Mouse (Mus musculus) monocyte, adult 5-6 weeks (primary cell): Measurements from ENCODE around the gene Olfr1232. TPM values are rescaled to one million over a fixed set of nuclear protein-coding genes. Genes with fewer than 3 reads are reported as not detected.

Experiments used
- ATAC-seq: fragments of 153-309, 156-312 bp; replicated peaks from 2 replicates; pipeline ENCODE4 v1.8.0; 2017; ENCODE audit warnings: mild to moderate bottlenecking; ENCODE audit not compliant: low TSS enrichment, insufficient number of reproducible peaks, severe bottlenecking, poor library complexity, low FRiP score
- total RNA-seq: library from RNA; stranded (forward); fragments of 200-1000, 200-491, 200-594 nt; gene quantifications from 3 replicates; pipeline ENCODE4 v1.2.3, GENCODE M21; 2017

The Olfr1232 gene
- total RNA-seq, result not detected in 3 replicates

- no peak for ATAC-seq
These were observed at the start of gene Olfr1232 for GRCm38 (mm10) chr2:89329575-89329974. Olfr1232 (minus strand) TSS chr2:89329675.

DNA sequence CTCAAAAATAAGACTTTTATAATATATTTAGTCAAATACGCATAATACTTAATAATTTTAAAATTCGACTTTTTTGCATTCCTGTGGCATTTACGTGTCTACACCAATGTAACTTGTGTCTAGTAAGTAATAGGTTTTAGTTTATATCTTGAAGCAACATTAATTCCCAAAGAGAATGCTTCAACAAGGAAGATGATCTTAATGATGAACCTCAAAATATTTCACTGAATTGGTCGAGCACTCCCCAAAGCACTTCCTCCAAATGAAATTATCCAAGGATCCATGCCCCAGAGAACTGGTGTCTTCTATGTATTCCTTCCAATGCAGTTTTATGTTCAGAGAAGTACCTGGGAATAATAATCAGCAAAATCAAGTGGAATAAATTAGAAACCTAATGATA lies 35.3 kb upstream of the Olfr1232 start, which contains the start of gene Olfr1234:
TSS of gene Olfr1234 (minus strand) at position 101 of the 400 bp plus-strand sequence.
- ATAC-seq, result no peak

DNA sequence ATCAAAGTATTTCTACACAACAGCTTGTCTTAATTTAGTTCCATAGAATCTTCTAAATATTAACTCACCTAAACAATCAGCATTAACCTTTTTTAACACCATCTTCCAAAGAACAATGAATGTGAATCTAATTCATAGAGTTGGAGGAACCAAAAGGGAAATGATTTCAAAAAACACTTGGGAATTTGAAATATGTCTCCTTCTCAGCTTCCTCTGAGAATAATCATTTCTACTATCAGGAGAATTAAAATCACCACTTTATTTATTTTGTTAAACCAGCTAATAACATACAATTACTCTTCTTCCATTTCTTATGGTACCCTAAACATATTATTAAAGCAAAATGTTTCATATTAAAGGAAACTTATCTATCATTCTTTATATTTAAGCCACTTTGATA lies 12.8 kb upstream of the Olfr1232 start, which contains the start of gene Olfr1233:
TSS of gene Olfr1233 (minus strand) at position 101 of the 400 bp plus-strand sequence.
- no peak for ATAC-seq

GRCm38 (mm10) chr2:89306974-89307373 lies 22.5 kb downstream of the Olfr1232 start, which contains the start of gene Olfr1231:
Olfr1231 (minus strand) TSS chr2:89307074.
- no peak for ATAC-seq

DNA sequence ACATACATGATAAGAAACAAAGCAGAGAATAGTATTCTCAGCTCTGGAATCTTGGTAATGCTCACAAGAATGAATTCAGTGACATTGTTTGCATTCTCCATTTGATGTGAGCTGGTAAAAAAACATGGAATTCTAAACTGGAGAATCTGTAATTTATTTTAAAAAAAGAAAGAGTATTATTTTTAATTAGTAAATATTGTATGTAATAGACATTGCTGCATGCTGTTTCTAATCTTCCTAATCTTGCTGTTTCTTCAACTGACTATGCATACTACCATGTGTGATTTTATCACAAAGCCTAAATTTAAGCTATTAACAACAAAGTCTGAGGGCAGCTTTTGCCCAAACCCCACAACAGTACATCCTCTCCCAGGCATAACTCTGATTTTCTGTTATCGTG lies 32.3 kb downstream of the Olfr1232 start, which contains the start of gene Olfr1230:
TSS of gene Olfr1230 (minus strand) at position 101 of the 400 bp plus-strand sequence.
- no peak for ATAC-seq

DNA sequence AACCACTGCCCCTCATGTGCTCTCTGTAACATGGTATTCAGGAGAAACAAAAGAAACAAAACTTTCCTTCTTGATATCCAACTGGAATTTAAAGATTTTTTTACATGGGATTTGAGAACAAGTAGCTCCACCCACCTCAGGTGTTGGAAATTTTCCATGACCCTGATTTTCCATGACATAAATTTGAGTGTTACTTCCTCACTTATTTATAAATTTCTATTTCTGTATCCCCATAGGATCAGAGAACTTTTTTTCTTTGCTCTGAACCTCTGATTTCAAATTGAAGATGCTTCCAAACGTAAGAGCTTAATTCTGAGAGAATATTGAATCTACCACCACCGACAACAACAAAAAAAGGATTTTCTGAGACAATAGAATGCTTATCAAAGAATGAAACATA lies 41.6 kb downstream of the Olfr1232 start, which contains the start of gene Olfr1229:
TSS of gene Olfr1229 (minus strand) at position 101 of the 400 bp plus-strand sequence.
- no peak for ATAC-seq

Other genes with a start within 250 kb of the Olfr1232 start
- not detected in 3 replicates for gene Olfr1219, start 246.2 kb downstream of the Olfr1232 start, total RNA-seq
- not detected in 3 replicates for gene Olfr1220, start 222.8 kb downstream of the Olfr1232 start, total RNA-seq
- gene Olfr1221, start 212.4 kb downstream of the Olfr1232 start, total RNA-seq, result not detected in 3 replicates
- 0.96 TPM in 1 of 3 replicates, not detected in the others for gene Olfr1222, start 196.6 kb downstream of the Olfr1232 start, total RNA-seq
- not detected in 3 replicates for gene Olfr1223, start 178.1 kb downstream of the Olfr1232 start, total RNA-seq
- gene Olfr1224-ps1, start 165.6 kb downstream of the Olfr1232 start, total RNA-seq, result not detected in 3 replicates
- not detected in 3 replicates for gene Olfr1225, start 155.0 kb downstream of the Olfr1232 start, total RNA-seq
- gene Olfr1226, start 129.6 kb downstream of the Olfr1232 start, total RNA-seq, result not detected in 3 replicates
- 1.0 TPM in 1 of 3 replicates, not detected in the others for gene Olfr1228, start 75.6 kb downstream of the Olfr1232 start, total RNA-seq
- not detected in 3 replicates for gene Olfr1229, start 41.7 kb downstream of the Olfr1232 start, total RNA-seq
- not detected in 3 replicates for gene Olfr1230, start 32.4 kb downstream of the Olfr1232 start, total RNA-seq
- gene Olfr1231, start 22.6 kb downstream of the Olfr1232 start, total RNA-seq, result 1.3 TPM in 1 of 3 replicates, not detected in the others
- gene Olfr1233, start 12.7 kb upstream of the Olfr1232 start, total RNA-seq, result not detected in 3 replicates
- gene Olfr1234, start 35.2 kb upstream of the Olfr1232 start, total RNA-seq, result not detected in 3 replicates
- gene Olfr1238, start 80.0 kb upstream of the Olfr1232 start, total RNA-seq, result not detected in 3 replicates
- gene Olfr1239, start 90.7 kb upstream of the Olfr1232 start, total RNA-seq, result not detected in 3 replicates
- not detected in 3 replicates for gene Olfr1240, start 113.3 kb upstream of the Olfr1232 start, total RNA-seq
- not detected in 3 replicates for gene Olfr1241, start 157.5 kb upstream of the Olfr1232 start, total RNA-seq
- not detected in 3 replicates for gene Olfr1242, start 168.7 kb upstream of the Olfr1232 start, total RNA-seq
- not detected in 3 replicates for gene Olfr1243, start 201.8 kb upstream of the Olfr1232 start, total RNA-seq
- not detected in 3 replicates for gene Olfr1245, start 248.8 kb upstream of the Olfr1232 start, total RNA-seq